Mouse (Mus musculus) cerebellum, adult 2 months (tissue): ENCODE measurements around the gene Zfp462.

Experiments used
- CTCF ChIP-seq: fragments of 200-500 bp; IDR thresholded peaks from 2 replicates; pipeline ENCODE4 v1.5.1; 2011; ENCODE audit warnings: low read depth, mild to moderate bottlenecking, control low read depth, low read length, moderate library complexity, borderline replicate concordance; ENCODE audit not compliant: insufficient read depth
- POLR2A ChIP-seq: fragments of 200-500 bp; IDR thresholded peaks from 2 replicates; pipeline ENCODE4 v1.6.1; 2011; ENCODE audit warnings: low read length, control low read depth, borderline replicate concordance; ENCODE audit not compliant: insufficient read depth

DNA sequence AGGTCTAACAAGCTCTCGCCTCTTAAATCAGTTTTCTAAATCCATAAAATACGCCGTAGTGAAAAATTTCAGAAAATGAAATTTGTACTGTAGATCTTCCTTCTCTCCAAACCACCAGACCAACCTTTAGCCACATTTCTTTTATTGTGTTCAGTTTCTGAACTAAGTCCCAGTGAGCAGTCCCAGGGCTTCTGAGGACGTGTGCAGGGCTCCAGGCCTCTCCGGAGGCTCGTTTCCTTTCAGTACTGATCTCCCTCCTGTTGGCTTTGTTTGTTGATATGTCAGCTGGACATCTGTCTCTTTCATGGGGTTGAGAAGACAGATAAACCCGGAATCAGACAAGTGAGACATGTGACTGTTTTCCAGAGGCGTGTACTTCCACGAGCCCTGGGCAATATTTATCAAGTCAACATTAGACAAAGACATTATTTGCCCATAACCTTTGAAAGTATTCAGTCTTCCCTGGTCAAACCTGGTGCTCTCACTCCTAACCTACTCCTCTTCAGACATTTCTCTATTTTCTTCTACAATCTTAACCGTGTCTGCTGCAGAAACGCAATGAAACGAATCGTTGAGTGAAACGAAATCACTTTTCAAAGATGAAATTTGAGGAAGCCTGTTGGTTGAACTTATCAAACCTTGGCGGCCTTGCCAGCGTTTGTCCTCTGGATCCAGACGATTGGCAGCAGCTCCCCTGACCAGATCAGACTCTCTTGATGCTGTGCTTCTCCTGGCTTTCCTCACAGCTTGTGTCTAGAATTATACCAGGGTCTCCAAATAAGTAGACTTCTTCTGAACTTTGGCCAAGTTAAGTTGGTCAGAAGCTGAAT, 121.7 kb downstream of the Zfp462 start:
- no peak for TF ChIP-seq CTCF
- TF ChIP-seq POLR2A = no peak
